Comparison of ENCODE assay signal across 8 mouse cellular contexts in the genomic region with DNA sequence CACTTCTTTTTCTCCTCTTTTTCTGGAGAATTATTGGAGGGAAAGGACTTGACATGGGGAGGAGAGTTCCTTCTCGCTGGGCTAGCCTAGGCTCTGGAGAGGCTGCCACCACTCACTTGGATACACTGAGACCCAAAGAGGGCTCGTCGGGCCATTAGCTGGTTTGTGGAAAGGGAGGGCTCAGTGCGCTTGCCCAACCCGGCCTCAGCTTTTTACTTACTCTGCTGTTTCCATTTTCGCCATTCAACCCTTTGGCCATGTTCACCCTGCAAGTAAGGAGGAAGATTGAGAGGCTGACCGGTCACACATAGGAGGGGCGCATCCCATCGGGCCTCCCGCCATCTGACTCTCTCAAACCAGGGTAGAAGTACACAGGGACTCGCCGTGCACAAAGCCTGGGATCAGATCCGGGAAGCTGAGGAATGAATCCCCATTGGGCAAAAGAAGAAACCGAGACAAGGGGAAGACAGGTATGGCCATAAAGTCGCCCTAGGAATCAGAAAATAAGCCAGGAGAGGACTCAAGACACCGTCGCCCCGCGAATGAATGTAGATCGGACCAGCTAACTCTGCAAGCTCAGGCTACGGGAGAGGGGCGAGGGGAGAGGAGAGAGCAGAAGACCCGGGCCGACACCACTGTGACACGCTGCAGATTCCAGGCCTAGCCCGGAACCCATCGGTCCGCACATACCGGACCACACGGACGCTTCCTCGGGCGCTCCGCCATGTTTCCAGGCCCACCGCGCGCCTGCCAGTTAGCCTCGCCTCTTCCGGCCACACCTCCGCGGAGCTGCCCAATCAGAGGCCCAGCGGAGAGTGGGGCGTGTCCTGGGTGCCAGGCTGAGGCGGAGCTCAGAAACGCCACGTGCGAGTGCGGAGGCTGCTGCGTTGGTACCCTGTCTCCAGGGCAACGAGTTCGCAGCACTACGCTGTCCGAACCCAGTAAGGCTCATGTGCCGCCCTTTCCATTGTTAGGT. TPM values are rescaled to one million over a fixed set of nuclear protein-coding genes. Genes with fewer than 3 reads are reported as not detected.
DNase-seq lines count a peak whose midpoint lies in the region; ATAC-seq and TF ChIP-seq lines count a peak whose summit lies in the region.

Gene Spout1 (minus strand): TSS at position 760 of the 976 bp plus-strand sequence.

- peaks cover 6% of the 10 kb centered on the region for H3K9me3 ChIP-seq in megakaryocyte, embryonic 14.5 days

- 0 out of 2 replicates have a peak, but pooled peaks cover 1% of the 10 kb centered on the region for H3K4me1 ChIP-seq in cortical plate, adult 2 months (ENCODE audit: control insufficient read depth, insufficient read depth, low read length)
- H3K4me1 ChIP-seq in megakaryocyte, embryonic 14.5 days: peaks cover 29% of the 10 kb centered on the region

- TF ChIP-seq CTCF in cortical plate, adult 2 months (IDR thresholded peaks at IDR 0.05; ENCODE audit: extremely low read depth, insufficient read depth, low read length): no peak

- no peak within 1 kb of the TSS for H3K27ac ChIP-seq in cortical plate, adult 2 months (ENCODE audit: insufficient read depth, low read length)

- peaks cover 45% of the 10 kb centered on the region for H3K36me3 ChIP-seq in megakaryocyte, embryonic 14.5 days (replicated peaks; ENCODE audit: low read length)

- peak; percentile 99 for ATAC-seq in activated CD4-positive, CD25-positive, alpha-beta regulatory T cell, adult 4 months

- TF ChIP-seq POLR2A in cortical plate, adult 2 months (IDR thresholded peaks at IDR 0.05; ENCODE audit: extremely low read depth, insufficient read depth, low read length): peak; percentile 71; the same call in 1 of the 2 replicates

- DNase-seq in gastrocnemius, adult 8-10 months (ENCODE audit: low spot score in 2 of 2): peak; percentile 91 to 93
- peak; percentile 88 for DNase-seq in hindlimb bud, embryonic 11.5 days (ENCODE audit: extremely low spot score, low read depth, low spot score)
- DNase-seq in left cerebral cortex, adult 8-10 months (ENCODE audit: low spot score in 2 of 2): peak; percentile 81 to 96
- DNase-seq in right cerebral cortex, postnatal 10 days (ENCODE audit: low spot score in 2 of 2): peak; percentile 99
- peak; percentile 93 for DNase-seq in urinary bladder, postnatal 25 days (ENCODE audit: low spot score)

- no peaks in the 10 kb centered on the region for H3K27me3 ChIP-seq in megakaryocyte, embryonic 14.5 days (replicated peaks)

- peak within 1 kb of the TSS; percentile 49 for H3K4me3 ChIP-seq in cortical plate, adult 2 months (ENCODE audit: insufficient read depth, low read length)
- peak within 1 kb of the TSS; percentile 98 for H3K4me3 ChIP-seq in megakaryocyte, embryonic 14.5 days (replicated peaks)

RNA-seq across cellular contexts. Expression of gene Spout1, which starts in this region (rescaled TPM):
- polyA plus RNA-seq in activated CD4-positive, CD25-positive, alpha-beta regulatory T cell, adult 4 months (2017; shearing (Covaris generic)): 10 to 100 TPM; 32.0 to 33.8 TPM
- polyA plus RNA-seq in cortical plate, adult 2 months (2012; rRNA removed): 49.2 and 50.5 TPM in 2 replicates
- total RNA-seq in gastrocnemius, adult 8-10 months (2022): 1 to 10 TPM; 3.4 to 5.1 (median 4.3) TPM
- 10 to 100 TPM; 30.7 to 36.2 (median 31.6) TPM for total RNA-seq in left cerebral cortex, adult 8-10 months (2022)
- polyA plus RNA-seq in megakaryocyte, embryonic 14.5 days (2012; ENCODE audit: insufficient read depth, low replicate concordance): 19.0 and 20.8 TPM in 2 replicates

Comparison
In these comparisons a context has a peak if more than half of its experiments do, and no peak if none do; other contexts are left out.
1. RNA of gene Spout1 (total RNA-seq): 30.7 to 36.2 TPM in left cerebral cortex, adult 8-10 months; 3.4 to 5.1 TPM in gastrocnemius, adult 8-10 months; every median in the first group is over 4 times any median in the second.
2. Peak in every context shown above with its lines, with median percentiles within 50 percentile points of each other: DNase-seq.